Mouse (Mus musculus) adrenal gland, postnatal 25 days (tissue): ENCODE measurements around the gene Dntt. TPM values are rescaled to one million over a fixed set of nuclear protein-coding genes. Genes with fewer than 3 reads are reported as not detected.
A peak's percentile ranks its signal among the peaks of the same experiment; 100 is the strongest.

Experiments
- DNase-seq: peaks from one replicate; pipeline ENCODE4 v3.0.0; 2021; ENCODE audit warnings: mixed read lengths
- total RNA-seq: library from RNA; stranded (reverse); gene quantifications from 2 replicates; pipeline ENCODE4 v1.2.3, GENCODE M21; 2021

Gene Dntt
- total RNA-seq, 1 experiment from 2014 or later: not detected

GRCm38 (mm10) chr19:41011676-41012075 lies 17.4 kb upstream of the Dntt start:
- no peak for DNase-seq

GRCm38 (mm10) chr19:41013591-41013990 lies 15.5 kb upstream of the Dntt start:
- no peak for DNase-seq

GRCm38 (mm10) chr19:41014003-41014402 lies 15.1 kb upstream of the Dntt start:
- DNase-seq: no peak

- no peak for DNase-seq
Measured at GRCm38 (mm10) chr19:41015951-41016716, 12.9 kb upstream of the Dntt start.

- DNase-seq: no peak
Measured at GRCm38 (mm10) chr19:41019164-41019675, 9.9 kb upstream of the Dntt start.

GRCm38 (mm10) chr19:41020537-41020936 lies 8.5 kb upstream of the Dntt start:
- DNase-seq: no peak

- no peak for DNase-seq
Measured at GRCm38 (mm10) chr19:41022244-41022643, 6.8 kb upstream of the Dntt start.

GRCm38 (mm10) chr19:41026551-41026950 lies 2.5 kb upstream of the Dntt start:
- DNase-seq: no peak

- no peak for DNase-seq
Measured at GRCm38 (mm10) chr19:41027024-41027423, 2.1 kb upstream of the Dntt start.

GRCm38 (mm10) chr19:41027601-41028000 lies 1.5 kb upstream of the Dntt start:
- no peak for DNase-seq

- DNase-seq: no peak
Measured at GRCm38 (mm10) chr19:41030161-41030560, 1.1 kb downstream of the Dntt start.

- no peak for DNase-seq
Measured at GRCm38 (mm10) chr19:41031009-41031408, 1.9 kb downstream of the Dntt start.

GRCm38 (mm10) chr19:41031869-41032268 lies 2.8 kb downstream of the Dntt start:
- DNase-seq: no peak

GRCm38 (mm10) chr19:41035809-41036551 lies 6.9 kb downstream of the Dntt start:
- DNase-seq: no peak

- DNase-seq: no peak
Measured at GRCm38 (mm10) chr19:41039110-41039509, 10.0 kb downstream of the Dntt start.

GRCm38 (mm10) chr19:41045091-41045770 lies 16.2 kb downstream of the Dntt start:
- no peak for DNase-seq

GRCm38 (mm10) chr19:41047437-41048186 lies 18.5 kb downstream of the Dntt start:
- no peak for DNase-seq

GRCm38 (mm10) chr19:41048187-41048559 lies 19.1 kb downstream of the Dntt start:
- no peak for DNase-seq

- DNase-seq: no peak
Measured at GRCm38 (mm10) chr19:41051714-41052113, 22.6 kb downstream of the Dntt start.

- DNase-seq: no peak
Measured at GRCm38 (mm10) chr19:41052247-41052646, 23.2 kb downstream of the Dntt start.

GRCm38 (mm10) chr19:41053530-41053929 lies 24.5 kb downstream of the Dntt start:
- DNase-seq: peak; percentile 27

GRCm38 (mm10) chr19:41054702-41055101 lies 25.6 kb downstream of the Dntt start:
- no peak for DNase-seq
